Mouse (Mus musculus): ENCODE measurements around the gene Rad51ap2.

Rad51ap2 gene

DNA sequence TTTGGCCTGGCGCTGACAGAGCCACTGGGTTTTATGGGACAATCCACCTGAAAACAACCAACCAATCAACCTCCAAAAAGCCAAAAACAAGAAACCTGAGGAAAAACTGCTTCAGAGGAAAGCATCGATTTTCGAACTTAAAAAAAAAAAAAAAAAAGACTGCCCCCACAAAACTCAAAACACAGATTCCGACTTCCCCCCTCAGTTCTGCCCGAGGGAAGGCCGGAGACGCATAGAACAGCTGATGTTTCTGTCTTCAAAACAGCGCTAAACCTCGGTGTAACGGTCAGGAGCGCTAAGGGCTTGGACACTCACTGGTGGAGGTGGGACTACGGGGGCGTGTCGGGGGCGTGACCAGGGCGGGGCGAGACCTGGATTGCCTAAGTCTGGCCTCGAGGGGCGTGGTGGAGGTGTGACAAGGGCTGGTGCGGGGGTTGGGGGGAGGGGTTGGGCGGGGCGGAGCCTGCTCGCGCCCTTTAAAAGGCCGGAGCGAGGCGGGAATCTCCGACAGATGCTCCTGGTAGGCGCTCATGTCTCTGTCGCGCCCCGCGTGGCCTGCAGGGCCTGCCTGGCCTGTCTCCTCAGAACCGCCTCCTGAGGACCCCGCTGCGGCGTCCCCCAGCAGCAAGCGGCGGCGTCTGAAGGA, at the start of gene Rad51ap2:
Rad51ap2 (plus strand) TSS at position 531 of the 646 bp plus-strand sequence.
- no peak for DNase-seq (ENCODE audit: low read depth, low spot score)

GRCm38 (mm10) chr12:11407679-11408078, 48.2 kb upstream of the Rad51ap2 start:
- DNase-seq (ENCODE audit: low read depth, low spot score), result no peak

- DNase-seq (ENCODE audit: low read depth, low spot score), result no peak
These were observed 37.8 kb upstream of the Rad51ap2 start for GRCm38 (mm10) chr12:11418112-11418511.

DNA sequence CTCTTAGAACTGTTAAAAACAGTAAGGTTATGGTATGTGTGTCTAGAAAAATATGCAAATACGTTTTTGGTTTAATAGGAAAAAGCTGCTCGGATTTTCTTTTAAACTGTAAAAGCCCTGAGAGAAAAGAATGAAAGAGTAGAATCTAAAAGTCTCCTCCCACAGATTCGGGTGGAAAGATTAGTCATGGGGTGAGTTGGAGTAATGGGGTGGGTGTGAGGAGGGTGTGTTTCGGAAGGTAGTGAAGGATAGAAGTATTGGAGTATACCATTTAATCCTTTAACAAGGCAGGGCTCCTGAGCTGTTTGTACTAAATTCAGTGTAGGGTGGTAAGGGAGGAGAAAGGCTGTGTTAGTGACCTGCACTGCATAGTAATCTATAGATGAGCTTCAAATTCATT, 28.5 kb upstream of the Rad51ap2 start:
- DNase-seq (ENCODE audit: low read depth, low spot score), result no peak

DNA sequence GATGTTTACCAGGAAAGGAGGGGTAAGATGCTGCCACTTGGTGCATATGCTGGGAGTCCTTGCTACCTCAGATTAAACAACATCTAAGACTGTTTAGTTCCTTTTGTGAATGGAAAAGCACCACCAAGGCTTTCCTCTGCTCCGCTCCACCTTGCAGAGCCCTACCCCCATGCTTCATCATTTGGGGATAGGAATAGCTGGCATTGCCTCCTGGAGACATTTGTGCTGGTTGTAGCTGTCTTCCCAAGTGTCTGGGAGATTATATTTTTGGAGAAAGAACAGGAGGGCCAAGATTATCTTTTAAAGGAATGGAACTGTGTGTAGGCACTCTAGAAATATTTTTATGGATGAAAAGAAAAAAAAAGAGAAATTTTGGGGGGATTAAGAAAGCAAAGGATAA, 22.8 kb upstream of the Rad51ap2 start:
- DNase-seq (ENCODE audit: low read depth, low spot score), result no peak

DNA sequence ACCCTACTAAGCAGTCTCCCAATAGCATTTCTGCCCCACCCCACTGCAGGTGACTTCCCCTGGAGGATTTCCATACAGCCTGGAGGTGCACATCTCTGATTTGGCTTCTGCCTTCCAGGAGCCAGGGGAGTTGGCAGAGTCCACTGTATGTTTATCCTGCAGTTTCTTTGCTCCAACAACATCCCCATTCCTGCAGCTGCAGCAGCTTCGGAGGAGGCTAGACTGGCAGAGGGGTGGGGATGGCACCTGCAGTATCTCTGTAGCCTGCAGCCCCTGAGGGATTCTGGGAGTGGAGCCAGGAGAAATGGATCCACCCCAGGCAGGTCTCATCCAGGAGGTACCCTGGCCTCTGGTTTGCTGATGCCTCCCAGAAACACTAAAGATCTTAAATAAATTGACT, 22.2 kb upstream of the Rad51ap2 start:
- no peak for DNase-seq (ENCODE audit: low read depth, low spot score)

GRCm38 (mm10) chr12:11434446-11434845, 21.4 kb upstream of the Rad51ap2 start:
- DNase-seq (ENCODE audit: low read depth, low spot score), result no peak

GRCm38 (mm10) chr12:11435246-11436022, 20.4 kb upstream of the Rad51ap2 start:
- DNase-seq (ENCODE audit: low read depth, low spot score), result no peak

GRCm38 (mm10) chr12:11436023-11436350, 19.9 kb upstream of the Rad51ap2 start:
- DNase-seq (ENCODE audit: low read depth, low spot score), result no peak

- no peak for DNase-seq (ENCODE audit: low read depth, low spot score)
These were observed 19.2 kb upstream of the Rad51ap2 start, which contains the start of gene Vsnl1 for GRCm38 (mm10) chr12:11436497-11437265. TSS of gene Vsnl1 (minus strand) at chr12:11436613.

DNA sequence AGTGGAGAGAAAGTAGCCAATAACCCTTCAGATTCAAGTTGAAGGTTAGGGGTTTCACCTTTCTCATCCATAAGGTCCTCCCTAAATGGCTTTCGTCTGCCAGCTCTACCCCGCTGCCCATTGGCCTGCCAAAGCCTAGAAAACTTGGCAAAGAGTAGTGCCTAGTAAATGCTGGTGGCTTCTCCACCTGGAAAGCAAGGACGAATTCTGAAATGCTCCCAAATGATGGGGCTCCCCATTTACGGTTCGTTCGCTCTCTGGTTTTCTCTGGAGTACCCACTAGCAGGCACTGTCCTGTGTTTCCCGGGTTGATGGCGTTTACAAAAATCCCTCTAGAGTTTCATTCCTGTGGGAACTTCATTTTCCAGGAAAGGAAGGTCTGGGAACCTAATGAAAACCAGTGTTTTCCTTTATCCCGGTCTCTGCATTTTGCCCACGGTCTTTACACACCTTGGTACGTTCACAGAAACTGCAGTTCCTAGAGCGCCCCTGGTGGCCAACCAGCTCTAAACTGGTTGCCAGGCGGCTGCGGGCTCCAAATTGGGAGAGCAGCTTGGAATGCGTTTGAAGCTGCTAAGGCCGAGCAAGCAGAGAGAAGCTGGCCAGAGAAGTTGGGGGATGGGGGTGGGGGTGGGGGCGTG, 18.5 kb upstream of the Rad51ap2 start:
- no peak for DNase-seq (ENCODE audit: low read depth, low spot score)

- no peak for DNase-seq (ENCODE audit: low read depth, low spot score)
These were observed 17.9 kb upstream of the Rad51ap2 start for GRCm38 (mm10) chr12:11437907-11438447.

DNA sequence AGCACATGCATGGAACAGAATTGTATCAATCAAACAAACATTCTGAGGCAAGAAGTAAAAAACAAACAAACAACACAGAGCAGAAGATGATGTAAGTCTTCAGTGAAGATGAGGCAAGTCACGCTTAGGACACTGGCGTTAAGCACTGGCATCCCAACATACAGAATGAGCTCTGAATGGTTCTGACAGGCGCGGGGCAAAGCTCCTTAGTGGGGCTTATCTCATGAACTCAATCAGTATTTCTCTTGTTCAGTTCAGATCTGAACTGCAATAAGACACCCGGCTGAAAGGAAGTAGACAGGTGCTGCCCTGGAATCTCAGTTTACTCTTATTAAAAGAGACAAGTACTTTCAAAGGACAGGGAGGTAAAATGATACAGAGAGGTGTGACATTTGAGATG, 1.7 kb upstream of the Rad51ap2 start:
- no peak for DNase-seq (ENCODE audit: low read depth, low spot score)

GRCm38 (mm10) chr12:11456213-11456612, 334 bp downstream of the Rad51ap2 start:
- no peak for DNase-seq (ENCODE audit: low read depth, low spot score)

DNA sequence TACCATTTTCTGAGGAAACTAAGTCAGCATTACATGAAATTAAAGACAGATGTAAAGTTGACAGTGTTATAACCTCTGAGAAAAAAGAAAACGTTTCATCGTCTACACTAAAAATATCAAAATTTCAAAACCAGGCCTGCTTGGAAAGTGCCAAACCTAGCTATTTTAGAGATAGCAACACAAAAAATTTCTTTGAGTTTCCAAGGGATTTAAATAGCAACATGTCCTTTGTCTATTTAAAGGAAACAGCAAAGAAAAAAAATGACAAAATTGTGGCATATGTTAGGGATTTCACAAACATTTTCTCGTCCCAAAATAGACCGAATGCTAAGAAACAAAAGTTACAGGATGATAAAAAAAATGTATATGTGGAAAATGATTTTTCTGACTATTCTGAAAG, 753 bp downstream of the Rad51ap2 start:
- DNase-seq (ENCODE audit: low read depth, low spot score), result no peak

Measured in 3T3-L1 (cell line).